9 mouse cellular contexts compared by ENCODE assay signal in the genomic region with DNA sequence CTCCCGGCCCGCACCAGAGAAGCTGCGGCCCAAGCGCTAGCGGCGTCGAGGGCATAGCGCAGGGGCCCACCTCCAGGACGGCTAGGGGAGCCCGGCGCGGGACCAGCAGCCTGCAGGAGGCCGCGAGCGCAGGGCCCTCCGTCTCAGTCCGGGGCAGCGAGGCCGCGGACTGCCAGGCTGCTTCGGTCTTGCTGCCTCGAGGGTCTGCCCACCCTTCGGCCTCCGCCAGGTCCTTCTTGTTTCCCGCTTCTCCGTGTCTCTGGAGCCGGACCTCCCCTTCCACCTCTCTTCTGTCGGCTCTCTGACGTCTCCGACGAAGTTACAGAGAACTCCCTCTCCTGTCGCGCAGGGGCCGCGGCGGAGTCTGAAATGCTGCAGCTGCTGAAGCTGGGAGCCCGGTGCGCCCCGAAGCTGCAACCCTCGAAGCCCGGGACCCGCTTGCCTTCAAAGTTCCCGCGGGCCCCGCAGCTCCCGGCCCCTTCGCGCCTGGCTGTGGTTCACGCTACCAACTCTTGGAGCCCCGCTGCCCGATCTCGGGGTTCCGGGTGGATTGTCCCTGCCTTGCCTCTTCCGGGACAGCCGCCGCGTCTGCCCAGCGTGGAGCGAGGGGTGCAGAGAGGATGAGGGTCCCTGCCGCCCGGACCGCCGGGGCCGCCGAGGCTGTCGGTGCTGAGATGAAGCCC. TPM values are rescaled to one million over a fixed set of nuclear protein-coding genes. Genes with fewer than 3 reads are reported as not detected.
DNase-seq lines count a peak whose midpoint lies in the region; ATAC-seq lines count a peak whose summit lies in the region.
"Had no signal": no experiment of that assay in that cellular context is flagged by ENCODE, and none has a peak within 500 bp of the region (broad histone marks: within the 10 kb centered on the region; RNA-seq: fewer than 3 reads in every experiment).

No protein-coding gene starts in this region.

- peaks cover 20% of the 10 kb centered on the region for H3K4me1 ChIP-seq in limb, embryonic 15.5 days

- peak overlapping the region; percentile 86 for H3K4me2 ChIP-seq in limb, embryonic 15.5 days

- under 1% methylated on average over 66 of the region's 66 CpGs for WGBS in limb, embryonic 15.5 days

- H3K27me3 ChIP-seq in limb, embryonic 15.5 days: peaks cover 98% of the 10 kb centered on the region

- H3K9ac ChIP-seq in limb, embryonic 15.5 days: no peak overlapping the region

- H3K9me3 ChIP-seq in limb, embryonic 15.5 days: no peaks in the 10 kb centered on the region

- peak overlapping the region; percentile 42 for H3K4me3 ChIP-seq in limb, embryonic 15.5 days

- peak; percentile 74 for DNase-seq in heart, adult 11 months
- DNase-seq in heart, adult 18-20 months: no peak
- DNase-seq in thymus, postnatal 14 days: peak; percentile 6
- DNase-seq in thymus, postnatal 4 days: no peak
- peak; percentile 14 for DNase-seq in testis, postnatal 14 days (ENCODE audit: low spot score)
- DNase-seq in lung, postnatal 4 days: no peak
- no peak for DNase-seq in ovary, postnatal 14 days (ENCODE audit: low spot score)

- H3K36me3 ChIP-seq in limb, embryonic 15.5 days: no peaks in the 10 kb centered on the region

- no peak for ATAC-seq in limb, embryonic 15.5 days (ENCODE audit: insufficient number of reproducible peaks, low FRiP score, low TSS enrichment, low read depth)

- no peak overlapping the region for H3K27ac ChIP-seq in limb, embryonic 15.5 days

RNA-seq across cellular contexts. Expression of a gene that starts 6.5 kb away (rescaled TPM):
- total RNA-seq in heart, adult 18-20 months (2021): 1 to 10 TPM in 1 of 2 experiments, under 1 TPM in 1; 0.82 to 8.7 TPM
- polyA plus RNA-seq in limb, embryonic 15.5 days (2015; fragmentation: Nextera tagmentation; extraction: Ambion mirVana): 0.18 TPM in 1 of 2 replicates, not detected in the other
- polyA plus RNA-seq: C2C12 had no signal

RNA-seq across cellular contexts. Expression of a gene that starts 51.9 kb away (rescaled TPM):
- total RNA-seq in heart, adult 18-20 months (2021): 10 to 100 TPM in 1 of 2 experiments, 1 to 10 TPM in 1; 8.4 to 11.6 TPM
- polyA plus RNA-seq in limb, embryonic 15.5 days (2015; fragmentation: Nextera tagmentation; extraction: Ambion mirVana): 42.8 and 47.6 TPM in 2 replicates

Comparison
In these comparisons a context has a peak if more than half of its experiments do, and no peak if none do; other contexts are left out.
1. DNase-seq: peak in heart, adult 11 months (single experiment), thymus, postnatal 14 days (single experiment) and testis, postnatal 14 days (single experiment); none in heart, adult 18-20 months (0 of 2), thymus, postnatal 4 days (single experiment), lung, postnatal 4 days (0 of 2) and ovary, postnatal 14 days (single experiment).